Mouse (Mus musculus): ENCODE data around the gene Ube3b.

The Ube3b gene

DNA sequence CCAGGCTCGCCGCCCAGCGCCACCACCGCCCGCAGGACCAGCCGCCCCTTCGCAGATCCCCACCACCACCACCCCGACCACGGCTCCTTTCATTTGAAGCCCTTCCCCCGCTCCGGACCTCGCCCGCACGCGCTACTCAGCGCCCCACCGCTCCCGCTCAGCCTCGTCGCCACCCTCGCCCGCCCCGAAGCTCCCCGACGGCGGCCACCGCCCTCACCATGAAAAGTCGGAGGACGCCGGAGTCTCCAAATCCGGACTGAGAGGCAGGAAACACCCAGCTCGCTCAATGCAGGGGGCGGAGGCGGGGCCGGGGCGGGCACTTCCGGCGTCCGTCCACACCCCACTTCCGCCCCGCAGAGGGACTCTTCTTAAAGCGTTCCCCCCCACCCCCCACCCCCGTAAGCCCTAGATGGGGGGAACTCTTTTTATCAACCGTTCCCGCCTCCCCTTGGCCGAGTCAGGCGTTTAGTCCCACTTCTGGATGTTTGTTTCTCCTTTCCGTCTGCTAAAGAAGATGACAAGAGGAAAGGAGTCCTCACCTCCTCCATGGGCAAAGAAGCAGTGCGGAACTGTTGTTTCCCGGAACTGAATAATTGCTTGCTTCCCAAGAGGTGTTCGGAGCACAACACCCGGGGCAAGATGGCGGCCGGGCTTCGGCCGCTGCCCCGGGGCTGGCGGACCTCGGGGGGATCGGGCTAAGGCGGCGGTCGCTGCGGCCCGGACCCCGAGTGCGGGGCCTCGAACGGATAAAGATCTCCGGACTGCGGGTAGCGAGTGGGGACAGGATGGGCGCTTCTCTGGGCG, at the start of gene Ube3b, which contains the start of gene Kctd10:
Gene Ube3b, plus strand, starts transcription at position 399 of the 804 bp plus-strand sequence.
Gene Kctd10, minus strand, starts transcription at position 300 of the 804 bp plus-strand sequence.
- peak; percentile 97 for DNase-seq

DNA sequence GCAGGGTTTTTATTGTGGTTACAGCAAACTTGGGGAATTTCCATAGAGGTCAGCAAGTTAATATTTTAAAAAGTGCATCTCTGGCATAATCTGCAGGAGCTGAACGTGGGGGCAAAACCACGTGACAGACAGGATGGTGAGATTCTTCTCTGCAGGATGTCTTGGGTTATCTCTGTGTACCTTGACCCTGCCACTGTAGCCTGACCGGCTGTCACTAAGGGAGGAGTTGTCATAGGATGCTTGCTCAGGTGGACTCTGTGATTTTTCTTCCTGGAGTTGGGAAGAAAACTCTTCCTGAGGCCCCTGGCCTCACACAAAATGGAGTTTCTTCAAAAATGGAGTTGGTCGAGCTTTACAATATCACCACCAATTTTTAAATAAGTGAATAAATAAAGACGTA, 37.4 kb upstream of the Ube3b start:
- DNase-seq = no peak

DNA sequence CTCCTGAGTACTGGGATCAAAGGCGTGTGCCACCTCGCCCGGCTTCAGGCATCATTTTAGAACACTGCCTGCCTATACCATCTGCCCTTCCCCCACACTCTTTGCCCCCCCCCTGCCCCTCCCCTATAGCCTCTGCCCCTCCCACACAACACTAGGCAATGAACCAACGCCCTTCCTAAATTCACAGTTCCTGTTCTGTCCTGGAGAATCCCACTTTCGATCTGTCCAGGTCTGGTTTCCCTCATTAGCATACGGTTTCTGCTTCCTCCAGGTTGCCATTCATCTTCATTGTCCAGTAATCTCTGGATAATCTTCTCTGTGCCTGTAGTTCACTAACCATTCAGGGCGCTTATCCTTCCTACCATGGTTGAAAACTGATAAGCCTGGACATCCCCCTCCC, 36.8 kb upstream of the Ube3b start:
- no peak for DNase-seq

DNA sequence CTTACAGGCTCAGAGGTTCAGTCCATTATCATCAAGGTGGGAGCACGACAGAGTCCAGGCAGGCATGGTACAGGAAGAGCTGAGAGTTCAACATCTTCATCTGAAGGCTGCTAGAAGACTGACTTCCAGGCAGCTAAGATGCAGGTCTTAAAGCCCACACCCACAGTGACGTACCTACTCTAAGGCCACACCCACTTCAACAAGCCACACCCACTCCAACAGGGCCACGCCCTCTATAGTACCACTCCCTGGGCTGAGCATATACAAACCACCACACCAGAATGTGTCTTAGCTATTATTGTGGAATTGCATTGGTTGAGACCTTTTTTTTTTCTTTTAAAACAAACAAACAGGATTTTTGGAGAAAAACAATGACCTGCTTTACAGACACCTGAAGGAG, 34.9 kb upstream of the Ube3b start:
- no peak for DNase-seq

DNA sequence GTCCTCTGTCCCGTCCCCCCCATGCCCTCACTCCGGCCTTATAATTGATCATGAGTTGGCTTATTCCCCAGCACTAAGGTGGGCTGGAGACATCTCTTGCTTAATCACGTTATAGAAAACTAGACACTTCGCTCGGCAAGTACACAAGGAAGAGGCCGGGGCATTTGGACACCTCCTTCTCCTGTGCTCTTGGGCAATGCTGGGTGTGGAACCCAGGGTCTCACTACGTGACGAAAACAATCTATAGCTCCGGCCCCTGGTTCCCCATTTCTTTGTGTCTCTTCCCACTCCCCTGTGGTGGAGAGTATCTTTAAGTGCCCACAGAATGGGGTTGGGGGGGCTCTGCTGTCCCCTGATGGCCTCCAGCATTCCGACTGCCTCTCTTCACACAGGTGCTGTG, 33.4 kb upstream of the Ube3b start:
- no peak for DNase-seq

DNA sequence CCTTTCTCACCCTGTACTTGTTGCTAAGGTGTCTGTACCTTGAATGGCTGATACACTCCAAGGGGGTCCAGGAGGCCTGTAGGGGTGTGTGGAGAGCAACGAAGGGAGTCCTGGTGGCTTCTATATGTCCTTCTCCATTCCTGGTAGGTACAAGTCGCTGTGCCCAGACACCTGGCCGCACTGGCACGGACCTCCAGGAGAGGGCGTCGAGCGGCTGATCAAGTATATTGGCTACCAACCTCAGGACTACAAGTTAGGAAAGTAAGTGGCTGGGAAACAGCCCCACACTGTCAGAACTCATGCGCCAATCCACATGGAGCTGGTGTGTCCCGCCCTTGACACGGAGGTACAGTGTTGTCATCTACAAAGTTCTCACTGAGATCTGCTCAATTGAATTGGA, 28.9 kb upstream of the Ube3b start:
- DNase-seq = no peak

DNA sequence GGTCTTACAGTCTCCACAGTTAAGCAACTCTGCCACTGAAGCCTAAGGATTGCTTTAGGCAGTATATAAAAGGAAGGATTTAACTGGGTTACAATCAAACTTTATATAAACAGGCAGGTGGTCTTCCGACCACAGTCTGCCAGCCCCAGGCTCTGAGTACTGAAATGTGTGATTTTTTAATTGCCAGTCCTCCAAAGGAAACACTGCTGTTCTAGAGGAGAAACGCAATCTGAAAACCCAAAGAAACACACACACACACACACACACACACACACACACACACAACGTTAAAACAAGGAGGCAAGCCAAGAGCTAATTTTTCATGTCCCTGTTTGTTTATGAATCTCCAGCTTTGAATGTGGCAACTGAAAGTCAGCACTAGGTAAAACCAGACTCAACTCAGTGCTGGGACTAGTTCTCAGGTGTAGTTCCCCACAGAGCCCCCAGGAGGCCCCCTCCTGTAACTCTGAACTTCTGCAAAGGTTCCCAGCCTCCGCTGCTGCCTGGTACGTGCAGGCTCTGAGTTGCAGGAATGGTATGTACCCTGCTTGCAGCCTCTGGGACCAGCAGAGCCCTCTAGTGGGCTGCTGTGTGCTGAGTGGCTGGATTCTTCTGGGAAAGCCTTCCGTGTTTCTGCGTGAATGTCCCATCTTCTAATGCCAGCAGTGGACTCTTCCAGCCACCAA, 24.0 kb upstream of the Ube3b start:
- DNase-seq = peak; percentile 82

DNA sequence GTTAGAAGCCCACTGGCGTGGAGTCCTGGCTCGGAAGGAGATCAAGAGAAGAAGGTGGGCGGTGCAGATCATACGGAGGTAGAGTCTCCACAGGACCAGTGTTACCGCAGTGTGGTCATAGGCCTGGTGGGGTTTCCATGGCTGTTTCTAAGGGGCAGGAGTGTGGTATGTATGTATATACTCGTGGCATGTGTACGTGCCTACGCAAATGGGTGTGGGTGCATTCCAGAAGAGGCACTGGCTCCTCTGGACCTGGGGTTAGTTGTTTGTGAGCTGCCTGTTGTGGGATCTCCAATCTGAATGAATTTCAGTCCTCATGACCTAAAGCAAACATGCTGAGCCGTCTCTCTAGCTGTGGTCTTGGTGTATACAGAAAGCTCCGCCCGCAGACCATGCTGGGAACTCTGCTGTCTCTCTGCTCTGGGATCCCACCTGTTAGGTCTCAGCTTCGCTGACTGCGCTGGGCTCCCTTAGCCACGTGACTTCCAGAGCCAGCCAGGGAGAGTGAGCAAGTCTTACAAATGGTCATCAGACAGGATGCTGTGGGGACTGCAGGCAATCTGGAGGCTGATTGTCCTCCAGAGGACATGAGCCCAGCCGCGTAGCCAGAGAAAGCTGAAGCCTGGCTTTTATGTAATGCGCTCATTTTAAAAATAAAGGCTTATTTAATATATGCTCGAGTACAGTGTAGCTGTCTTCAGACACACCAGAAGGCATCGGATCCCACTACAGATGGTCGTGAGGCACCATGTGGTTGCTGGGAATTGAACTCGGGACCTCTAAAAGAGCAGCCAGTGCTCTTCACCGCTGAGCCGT, 23.3 kb upstream of the Ube3b start:
- peak; percentile 41 for DNase-seq

DNA sequence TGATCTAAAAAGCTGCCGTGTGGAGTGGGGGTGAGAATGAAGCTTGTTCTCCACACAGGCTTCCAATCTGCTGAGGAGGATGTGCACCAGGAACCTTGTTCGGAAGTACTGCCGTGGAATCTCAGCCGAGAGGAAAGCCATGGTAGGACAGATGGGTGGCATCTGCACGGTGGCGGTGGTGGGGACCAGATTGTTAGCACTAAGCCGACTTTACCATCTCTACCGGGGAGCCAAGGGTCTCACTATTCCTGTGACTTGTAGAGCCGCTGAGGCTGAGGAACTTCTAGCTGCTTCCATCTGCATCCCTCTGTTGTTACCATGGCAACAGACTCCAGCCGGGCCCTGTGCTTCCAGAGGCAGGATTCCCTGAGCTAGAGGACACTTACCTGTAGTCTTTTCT, 21.6 kb upstream of the Ube3b start:
- DNase-seq = peak; percentile 35

DNA sequence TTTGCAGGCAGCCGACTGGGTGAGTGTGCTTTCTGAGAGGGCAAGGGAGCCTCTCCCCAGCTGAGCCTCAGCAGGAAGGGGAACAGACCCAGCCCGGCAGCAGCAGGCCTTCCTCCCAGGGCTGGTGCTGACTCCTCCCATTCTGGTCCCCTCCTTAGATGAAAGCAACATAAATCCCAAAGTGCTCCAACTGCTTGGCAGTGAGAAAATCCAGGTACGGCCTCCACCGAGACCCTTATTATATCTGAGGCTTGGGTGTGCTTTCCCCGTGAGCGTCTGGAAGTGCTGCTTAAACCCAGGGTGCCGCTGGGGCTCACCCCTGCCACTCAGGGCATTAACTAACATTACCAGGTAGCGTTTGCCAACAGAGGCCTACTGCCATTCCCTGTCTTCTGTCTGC, 20.8 kb upstream of the Ube3b start:
- DNase-seq = no peak

DNA sequence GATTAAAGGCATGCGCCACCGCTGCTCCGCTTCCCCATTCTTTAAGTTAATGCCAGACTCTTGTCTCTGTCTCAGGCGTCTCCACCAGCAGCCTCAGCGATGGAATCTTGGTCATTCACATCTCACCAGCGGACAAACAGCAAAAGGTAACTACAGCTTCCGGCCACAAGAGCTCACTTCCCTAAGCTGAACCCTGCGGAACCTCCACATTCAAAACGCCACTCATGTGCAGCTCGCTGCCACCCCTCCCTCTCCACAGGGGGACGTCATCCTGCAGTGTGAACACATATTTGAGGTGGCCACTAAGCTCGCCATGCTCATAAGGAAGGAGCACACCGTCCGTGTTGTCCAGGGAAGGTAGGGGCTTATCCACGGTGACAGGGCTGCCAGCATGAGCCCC, 19.4 kb upstream of the Ube3b start:
- no peak for DNase-seq

DNA sequence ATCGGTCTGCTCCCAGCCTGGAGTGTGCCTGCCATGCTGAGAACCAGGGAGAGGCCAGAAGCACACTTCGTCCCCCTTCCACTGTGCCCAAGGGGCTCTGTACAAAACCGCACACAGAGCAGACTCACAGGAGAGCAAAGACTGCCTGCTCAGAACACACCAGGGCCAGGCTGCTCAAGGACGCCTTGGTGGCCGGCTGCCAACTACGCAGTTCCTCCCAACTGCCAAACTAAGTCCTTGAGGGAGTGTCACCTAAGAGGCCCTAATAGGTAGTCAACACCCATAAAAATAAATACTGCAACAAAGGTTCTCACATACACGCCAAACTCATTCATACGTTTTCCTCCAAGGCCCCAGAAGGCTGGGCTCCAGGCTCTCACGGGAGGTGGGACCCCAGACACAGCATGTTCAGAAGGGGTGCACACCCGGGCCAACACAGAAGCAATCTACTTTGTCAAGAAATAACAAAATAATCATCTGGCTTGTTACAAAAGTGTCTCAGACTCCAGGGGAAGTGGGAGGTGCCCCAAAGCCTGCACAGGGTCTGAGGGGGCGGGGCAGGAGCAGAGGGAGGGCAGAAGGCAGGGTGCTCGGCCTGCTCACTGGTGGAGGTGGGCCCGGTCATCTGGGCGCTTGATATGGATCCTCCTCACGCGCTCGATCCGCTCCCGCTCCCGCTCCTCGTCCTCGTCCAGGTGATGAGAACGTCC, 15.2 kb upstream of the Ube3b start:
- DNase-seq = no peak

DNA sequence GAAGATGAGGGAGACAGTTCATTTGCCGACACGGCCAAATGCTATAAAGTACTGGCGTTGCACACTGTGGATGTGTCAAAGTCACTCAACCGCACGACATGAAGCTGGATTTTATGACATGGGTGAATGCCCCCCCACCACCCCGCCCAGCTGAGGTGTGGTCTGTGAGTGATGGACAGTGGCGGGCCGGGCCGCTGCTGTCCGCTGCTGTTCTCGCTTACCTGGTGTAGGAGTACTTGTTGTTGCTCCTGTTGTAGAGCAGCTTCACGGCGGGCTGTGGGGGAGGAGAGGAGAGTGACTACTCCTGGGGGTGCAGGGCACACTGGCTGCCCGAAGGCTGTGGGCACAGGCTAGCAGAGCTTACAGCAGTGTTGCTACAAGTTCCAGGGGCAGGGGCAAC, 12.3 kb upstream of the Ube3b start:
- DNase-seq = no peak

DNA sequence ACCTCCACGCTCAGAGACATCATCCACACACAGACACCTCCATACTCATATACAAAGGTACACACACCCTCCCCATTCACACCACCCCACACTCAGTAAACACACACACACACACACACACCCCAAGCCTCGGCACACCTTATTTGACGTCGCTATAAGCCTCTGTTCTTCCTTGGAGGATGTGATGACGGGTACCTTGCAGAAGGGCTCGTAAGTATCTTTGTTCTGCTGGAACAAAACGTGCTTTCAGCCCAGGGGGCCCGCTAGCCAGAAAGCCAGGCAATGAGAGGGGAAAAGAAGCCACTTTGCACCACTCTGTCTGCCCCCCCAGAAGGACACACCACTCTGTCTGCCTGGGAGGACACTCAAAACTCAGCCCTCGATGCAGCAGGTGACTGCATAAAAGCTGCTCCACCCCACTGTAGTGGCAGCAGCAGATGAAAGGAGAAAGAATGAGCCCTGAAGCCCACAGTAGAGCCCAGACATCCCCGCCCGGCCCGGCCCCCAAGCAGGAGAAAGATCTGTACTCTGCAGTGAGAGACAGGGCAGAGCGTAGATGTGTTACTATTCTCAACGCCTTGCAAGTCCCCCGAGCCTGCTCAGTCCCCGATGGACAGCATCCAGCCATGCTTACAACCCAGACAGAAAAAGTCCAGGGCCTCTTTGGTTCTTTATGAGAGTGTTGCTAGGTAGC, 11.5 kb upstream of the Ube3b start:
- DNase-seq = no peak

DNA sequence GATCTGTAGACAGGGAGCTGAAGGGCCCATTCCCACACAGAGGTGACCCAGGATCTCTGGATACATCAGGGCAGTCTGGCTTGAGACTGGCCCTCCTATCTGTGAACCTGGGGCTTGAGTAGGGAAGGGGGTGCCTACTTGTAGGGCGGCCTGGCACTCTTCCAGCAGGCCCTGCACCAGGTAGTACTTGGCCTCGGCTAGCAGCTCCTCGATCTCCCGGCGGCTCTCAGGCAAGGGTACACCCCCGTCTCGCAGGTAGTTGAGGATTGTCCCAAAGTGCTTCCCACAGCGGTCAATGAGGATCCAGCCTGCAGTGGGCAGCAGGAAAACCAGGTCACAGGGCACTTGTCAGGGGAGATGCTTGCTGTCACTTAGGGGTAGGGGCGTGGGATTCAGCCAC, 10.5 kb upstream of the Ube3b start:
- DNase-seq = no peak

DNA sequence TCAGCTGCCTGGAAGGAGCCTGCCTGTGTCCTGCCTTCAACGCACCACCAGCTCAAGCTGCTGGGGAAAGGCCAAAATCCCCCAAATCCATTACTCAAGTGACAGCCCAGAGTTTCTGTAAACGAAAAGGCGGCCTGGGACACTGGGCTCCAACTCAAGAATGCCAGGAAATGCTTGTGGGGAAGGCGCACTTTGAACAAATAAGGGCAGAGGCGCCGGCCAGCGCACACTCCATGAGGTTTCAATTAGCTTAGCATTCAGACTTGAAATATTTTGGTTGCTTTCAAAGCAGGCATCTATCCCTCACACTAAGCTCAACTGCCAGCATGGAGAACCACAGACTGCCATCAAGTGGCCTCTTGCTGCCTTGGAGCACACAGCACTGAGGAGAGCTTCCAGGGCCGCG, 10.0 kb upstream of the Ube3b start:
- no peak for DNase-seq

DNA sequence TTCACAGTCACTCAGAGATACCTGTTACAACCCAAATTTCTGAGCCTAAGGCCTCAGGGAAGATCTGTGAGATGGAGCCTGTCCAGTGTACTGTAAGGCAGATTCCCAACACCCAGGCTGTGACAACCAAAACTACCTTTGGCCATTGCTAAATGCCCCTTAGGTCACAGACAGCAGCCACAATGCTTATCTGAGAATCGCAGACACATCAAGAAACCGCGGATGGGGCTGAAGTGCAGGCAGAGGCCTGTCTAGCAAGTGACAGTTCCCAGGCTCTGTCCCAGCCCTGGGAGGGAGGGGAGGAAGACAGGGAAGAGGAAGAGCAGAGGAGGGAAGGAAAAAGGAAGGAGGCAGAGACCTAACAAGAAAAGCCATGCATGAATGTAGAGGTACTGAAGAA, 9.1 kb upstream of the Ube3b start:
- no peak for DNase-seq

DNA sequence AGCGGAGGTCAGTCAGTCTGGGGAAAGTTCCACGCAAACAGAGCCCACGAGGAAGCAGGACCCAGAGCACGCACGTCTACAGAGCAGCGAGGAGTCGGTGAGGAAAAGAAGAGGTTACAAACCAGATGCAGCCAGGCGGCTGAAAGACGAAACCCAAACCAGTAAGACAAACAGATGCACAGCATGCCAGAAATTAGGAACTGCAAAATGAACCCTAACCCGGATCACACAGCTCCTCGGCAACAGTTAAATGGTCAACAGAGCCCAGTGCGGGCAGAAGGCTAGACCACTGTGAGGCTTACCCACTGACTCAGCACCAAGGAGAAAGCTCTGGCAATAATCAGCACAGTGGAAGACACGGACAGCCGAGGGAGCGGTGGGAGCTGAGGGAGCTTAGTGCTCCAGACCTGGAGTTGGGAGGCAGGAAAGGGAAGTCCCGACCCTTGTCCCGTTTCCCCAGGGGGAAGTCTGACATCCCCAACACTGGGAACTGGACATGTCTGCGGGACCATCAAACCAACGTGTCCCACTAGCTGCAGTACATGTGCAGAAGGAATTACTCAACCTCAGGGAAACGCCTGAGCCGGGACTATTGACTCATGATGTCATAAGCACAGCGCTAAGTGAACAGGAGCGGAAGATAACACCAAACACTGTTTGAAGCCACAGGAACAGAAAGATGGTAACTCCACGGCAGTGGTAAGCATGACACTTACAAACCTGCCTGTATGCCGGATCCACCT, 8.5 kb upstream of the Ube3b start:
- DNase-seq = no peak

DNA sequence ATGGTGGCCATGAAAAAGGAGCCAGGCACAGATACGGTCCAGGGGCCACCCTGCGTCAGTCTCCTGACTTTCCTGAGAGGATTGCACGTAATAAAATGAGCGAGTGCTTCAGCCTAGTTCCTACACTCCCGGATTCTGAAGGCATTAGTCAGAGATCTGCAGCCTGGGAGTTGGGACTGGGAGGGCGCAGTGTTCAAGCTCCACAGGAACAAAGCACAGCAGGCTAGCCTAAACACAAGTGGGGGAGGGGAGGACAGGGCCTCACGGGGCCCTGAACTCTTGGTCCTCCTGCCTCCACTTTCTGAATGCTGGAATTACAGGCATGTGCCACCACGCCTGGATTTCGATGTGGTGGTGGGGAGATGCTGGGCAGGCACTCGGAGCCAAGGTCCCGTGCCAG, 7.8 kb upstream of the Ube3b start:
- no peak for DNase-seq

DNA sequence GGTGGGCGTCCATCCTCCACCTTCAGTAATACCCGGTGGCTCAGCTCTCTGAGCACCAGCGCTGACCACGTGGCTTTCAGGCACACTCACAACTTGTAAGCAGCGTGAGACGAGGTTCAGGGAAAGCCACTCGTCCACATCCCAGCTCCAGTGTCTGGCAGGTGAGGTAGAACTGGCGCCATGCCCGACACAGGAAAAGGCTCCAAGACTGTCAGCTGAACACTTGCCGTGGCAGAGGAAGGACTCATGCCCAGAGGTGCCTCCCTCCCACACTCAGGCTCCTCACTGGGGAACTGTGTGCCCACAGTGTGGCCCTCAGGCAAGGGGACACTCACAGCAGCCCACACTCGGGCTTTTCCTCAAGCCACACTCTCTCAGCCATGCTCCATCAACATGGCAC, 7.2 kb upstream of the Ube3b start:
- DNase-seq = no peak

DNA sequence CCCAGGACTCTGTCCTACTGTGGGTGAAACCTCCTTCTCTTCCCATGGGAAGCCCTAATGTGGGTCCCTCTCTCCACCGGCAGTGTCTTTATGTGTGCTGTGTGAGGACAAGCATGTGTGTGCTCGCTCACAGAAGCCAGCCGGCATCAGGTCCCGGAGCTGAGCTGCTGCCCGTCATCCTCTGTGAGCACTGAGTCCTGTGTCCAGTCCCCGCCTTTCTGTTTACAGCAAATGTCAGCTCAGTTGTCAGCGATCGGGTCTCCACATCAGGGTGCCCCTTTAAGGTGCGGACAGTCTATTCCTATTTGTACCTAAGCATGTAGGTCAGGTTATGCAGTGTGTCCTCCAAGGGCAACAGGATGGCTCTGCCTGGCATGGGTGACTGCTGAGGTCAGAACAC, 6.8 kb upstream of the Ube3b start:
- no peak for DNase-seq
